Mouse (Mus musculus): ENCODE results near the gene Rhov.

Gene Rhov

GRCm38 (mm10) chr2:119292281-119292680, 21.2 kb upstream of the Rhov start:
- DNase-seq (ENCODE audit: extremely low spot score, low spot score): no peak

- DNase-seq (ENCODE audit: extremely low spot score, low spot score): no peak
Measured at GRCm38 (mm10) chr2:119289014-119289416, 17.9 kb upstream of the Rhov start.

DNA sequence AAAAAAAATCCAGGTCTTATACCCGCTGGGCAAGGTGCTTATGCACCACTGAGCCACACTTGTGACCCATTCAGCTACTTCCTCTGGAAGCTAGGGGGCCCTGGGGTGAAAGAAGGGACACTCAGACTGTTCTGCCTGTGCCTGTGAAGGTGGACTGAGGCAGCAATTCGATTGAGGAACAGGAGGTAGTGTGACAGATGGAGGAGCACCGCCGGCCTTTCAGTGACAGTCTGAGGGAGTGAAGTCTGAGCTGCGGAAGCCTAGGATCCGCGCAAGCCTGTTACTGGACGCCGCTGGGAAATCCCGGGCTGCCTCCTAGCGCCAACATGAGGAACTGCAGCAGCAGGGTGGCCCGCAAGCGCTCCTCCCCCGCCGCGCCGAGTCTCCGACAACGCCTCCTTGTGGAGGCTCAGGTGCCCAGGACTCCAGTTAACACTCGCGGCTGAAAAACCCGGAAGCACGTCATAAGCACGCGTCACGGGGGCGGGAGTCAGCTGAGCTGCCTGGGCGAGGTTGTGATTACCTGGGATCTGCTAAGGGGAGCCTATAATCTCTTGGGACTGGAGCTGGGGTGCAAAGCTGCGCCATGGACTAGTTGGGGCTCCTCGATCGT, 17.3 kb upstream of the Rhov start, which contains the start of gene Vps18:
Gene Vps18, plus strand, starts transcription at position 471 of the 613 bp plus-strand sequence.
- peak; percentile 99 for DNase-seq (ENCODE audit: extremely low spot score, low spot score)

DNA sequence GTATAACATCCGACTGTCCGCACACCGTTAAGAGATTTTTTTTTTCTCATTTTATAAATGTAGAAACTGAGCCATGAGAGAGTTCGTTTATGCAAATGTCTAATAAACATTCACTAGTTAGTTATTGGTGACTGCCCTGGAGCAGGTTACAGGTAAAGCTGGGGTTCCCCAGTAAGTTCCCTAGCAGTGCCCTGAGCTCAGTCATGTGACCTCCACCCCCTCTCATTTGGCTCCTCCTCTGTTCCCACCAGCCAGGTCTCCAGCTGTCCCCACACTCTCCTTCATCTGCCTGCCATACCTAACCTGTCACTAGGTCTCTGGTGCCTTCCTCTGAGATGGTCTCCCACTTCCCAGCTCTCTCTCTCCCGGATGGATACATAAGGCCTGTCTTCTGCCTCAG, 16.3 kb upstream of the Rhov start:
- DNase-seq (ENCODE audit: extremely low spot score, low spot score): no peak

DNA sequence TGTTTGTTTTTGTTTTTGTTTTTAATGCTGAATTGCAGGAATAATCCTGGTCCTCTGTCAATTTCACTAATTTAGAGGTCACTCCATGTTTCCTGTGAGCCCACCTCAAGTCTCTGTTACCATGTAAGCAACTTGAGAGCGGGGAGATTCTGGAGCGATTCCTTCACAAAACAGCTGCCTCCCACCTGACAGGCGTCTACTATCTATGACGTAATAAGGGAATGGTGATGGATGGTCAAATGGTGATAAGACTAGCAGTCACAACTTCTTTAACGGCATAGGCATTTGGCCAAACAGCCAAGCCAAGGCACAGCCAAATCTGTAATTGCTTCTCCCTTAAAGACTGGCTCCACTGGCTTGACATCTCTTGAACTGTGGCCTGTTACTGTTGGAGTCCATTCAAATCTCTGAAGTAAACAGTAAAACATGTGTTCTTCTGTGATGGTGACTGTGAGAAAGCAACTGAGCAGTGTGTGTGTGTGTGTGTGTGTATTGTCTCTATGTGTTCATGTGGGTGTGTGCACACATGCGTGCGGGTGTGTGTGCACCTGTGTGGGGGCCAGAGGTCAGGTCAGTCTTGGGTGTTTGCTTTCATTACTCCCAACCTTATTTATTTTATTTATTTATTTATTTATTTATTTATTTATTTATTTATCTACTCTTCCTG, 11.0 kb upstream of the Rhov start:
- no peak for DNase-seq (ENCODE audit: extremely low spot score, low spot score)

GRCm38 (mm10) chr2:119277810-119278209, 6.7 kb upstream of the Rhov start:
- no peak for DNase-seq (ENCODE audit: extremely low spot score, low spot score)

DNA sequence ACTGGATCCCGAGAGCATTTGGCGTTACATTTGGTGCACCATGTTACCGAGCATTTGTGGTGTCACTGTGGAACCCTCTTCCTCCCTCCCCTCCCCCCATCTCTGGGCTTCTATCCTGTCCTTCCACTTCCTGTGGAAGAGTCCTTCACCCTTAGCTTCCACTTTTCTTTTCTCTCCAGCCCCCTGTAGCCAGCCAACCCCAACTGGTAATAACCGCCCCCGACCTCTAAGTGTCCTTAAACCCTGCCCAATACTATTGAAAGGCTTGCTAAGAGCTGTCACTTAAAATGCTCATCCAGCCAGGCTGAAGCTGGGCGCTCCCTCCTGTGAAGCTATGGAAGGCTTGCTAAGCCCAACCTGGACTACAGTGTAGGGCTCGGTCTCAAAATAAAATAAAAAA, 5.9 kb upstream of the Rhov start:
- no peak for DNase-seq (ENCODE audit: extremely low spot score, low spot score)

GRCm38 (mm10) chr2:119274126-119274525, 3.1 kb upstream of the Rhov start:
- DNase-seq (ENCODE audit: extremely low spot score, low spot score): no peak

DNA sequence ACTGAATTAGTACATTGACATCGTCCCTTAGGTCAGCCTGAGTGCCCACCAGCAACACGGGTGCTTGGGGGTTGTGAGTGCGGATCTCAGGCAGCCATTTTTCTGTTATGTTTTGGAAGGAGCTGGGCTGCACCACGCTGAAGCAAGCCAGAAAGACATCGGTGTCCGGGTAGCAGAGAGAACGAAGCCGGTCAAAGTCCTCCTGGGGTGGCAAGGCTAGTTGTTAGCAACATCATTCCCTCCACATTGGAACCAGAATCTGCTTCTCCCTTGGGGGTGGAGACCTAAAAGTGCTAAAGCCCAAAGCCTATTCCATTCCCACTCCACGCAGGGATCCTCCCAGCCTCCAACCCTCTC, 808 bp downstream of the Rhov start:
- DNase-seq (ENCODE audit: extremely low spot score, low spot score): no peak

DNA sequence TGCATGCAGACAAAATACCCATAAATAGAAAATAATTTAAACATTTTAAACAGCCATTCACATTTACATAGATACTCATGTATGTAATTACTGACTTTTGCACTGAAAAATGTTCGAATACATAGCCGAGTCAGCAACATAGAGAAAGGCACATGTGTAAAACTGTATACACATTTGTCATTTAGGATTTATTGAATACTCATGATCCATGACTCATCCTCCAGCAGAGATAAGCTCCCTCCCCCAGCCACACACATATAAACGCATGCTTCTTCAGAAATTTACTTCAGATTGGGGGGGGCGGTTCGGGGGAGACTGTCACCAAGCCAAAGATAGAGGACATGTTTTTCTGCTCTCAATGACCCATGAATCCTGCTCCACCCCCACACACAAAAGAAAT, 7.3 kb downstream of the Rhov start:
- DNase-seq (ENCODE audit: extremely low spot score, low spot score): no peak

DNA sequence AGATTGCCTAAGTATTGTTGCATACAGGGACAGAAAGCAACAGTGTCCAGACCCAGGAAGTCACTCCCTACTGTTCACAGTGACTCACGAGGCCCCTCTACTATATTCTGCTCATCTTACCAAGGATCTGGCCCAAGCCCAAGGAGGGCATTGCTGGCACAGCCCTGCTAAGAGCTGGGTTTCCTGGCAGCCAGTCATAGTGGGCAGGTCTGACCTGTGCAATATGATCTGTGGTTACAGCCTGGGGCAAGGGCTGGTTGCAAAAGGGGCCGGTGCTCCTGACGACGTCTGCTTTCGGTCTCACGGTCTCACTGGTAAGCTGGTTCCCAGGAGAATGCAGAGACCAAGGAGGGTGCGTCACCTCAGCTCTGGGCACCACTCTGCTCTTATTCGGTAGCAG, 8.1 kb downstream of the Rhov start:
- DNase-seq (ENCODE audit: extremely low spot score, low spot score): no peak

GRCm38 (mm10) chr2:119261326-119261725, 9.7 kb downstream of the Rhov start:
- DNase-seq (ENCODE audit: extremely low spot score, low spot score): no peak

DNA sequence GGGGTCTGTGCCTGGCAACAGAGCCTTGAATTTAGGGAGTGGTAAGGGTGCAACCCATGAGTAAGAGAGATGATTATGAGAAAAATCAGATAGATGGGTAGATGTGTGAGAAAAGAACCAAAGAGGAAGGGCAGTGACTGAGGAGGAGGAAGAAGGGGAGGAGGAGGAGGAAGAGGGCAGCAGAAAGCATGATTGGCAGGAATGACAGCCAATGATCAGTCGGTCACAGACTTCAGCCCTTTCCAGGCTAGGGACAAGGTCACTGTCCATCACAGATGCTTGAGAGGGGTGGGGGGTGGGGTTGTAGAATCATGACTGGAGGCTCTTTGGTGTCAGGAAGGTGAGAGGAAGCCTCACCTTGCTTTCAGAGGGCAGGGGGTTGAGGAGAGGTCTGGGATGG, 10.6 kb downstream of the Rhov start:
- DNase-seq (ENCODE audit: extremely low spot score, low spot score): no peak

GRCm38 (mm10) chr2:119254976-119255375, 16.1 kb downstream of the Rhov start:
- DNase-seq (ENCODE audit: extremely low spot score, low spot score): no peak

DNA sequence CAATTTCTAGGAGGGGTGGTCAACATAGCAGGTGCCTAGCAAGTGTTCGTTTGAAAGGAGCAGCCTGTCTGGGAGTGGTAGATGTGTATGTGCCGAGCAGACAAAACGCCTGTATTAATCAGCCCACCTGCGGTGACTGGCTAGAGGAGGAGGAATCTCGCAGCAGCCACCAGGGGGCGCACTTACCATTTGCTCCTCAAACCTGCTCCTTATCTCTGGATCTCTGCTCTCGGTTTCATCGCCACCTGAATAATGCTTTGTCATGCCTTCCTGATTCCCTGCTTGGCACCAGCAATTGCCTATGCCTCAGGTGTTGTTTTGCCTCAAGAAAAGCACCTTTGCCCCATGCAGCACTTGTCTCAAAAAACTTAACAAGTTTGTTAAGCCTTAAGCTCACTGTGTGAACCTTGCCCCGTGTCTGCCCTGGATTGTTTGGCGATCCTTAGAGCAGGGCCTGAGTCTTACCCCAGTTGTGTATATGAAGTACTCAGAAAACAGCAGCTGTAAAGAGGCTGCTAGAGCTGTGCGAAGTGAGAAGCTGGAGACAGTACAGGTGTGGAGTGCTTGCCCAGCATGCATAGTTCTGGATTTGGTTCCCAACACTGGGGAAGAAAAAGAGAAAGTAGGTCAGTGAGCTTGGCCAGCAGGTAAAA, 20.1 kb downstream of the Rhov start:
- peak; percentile 86 for DNase-seq (ENCODE audit: extremely low spot score, low spot score)

- no peak for DNase-seq (ENCODE audit: extremely low spot score, low spot score)
Measured at GRCm38 (mm10) chr2:119250377-119250776, 20.7 kb downstream of the Rhov start.

GRCm38 (mm10) chr2:119249592-119250061, 21.4 kb downstream of the Rhov start:
- no peak for DNase-seq (ENCODE audit: extremely low spot score, low spot score)

- no peak for DNase-seq (ENCODE audit: extremely low spot score, low spot score)
Measured at GRCm38 (mm10) chr2:119247904-119248303, 23.2 kb downstream of the Rhov start.

- no peak for DNase-seq (ENCODE audit: extremely low spot score, low spot score)
Measured at GRCm38 (mm10) chr2:119245246-119245645, 25.8 kb downstream of the Rhov start.

DNA sequence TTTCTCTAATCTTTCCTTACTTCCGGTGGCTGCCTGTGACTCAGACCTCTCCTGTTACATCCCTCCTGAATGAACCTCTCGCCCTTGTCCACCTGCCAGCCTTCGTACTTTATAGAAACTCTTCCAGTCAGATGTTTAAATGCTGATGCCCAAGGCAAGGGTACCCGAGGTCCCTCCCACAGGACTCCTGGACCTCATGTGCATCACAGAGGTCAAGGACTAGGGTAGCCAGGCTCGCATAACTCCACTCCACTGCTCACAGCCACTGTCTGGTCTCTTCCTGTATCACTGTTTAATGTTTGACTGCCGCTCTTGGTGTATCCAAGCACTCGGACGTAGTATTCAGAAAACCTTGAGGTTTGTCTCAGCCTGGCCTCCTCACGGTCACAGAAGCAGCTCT, 28.5 kb downstream of the Rhov start:
- no peak for DNase-seq (ENCODE audit: extremely low spot score, low spot score)

DNA sequence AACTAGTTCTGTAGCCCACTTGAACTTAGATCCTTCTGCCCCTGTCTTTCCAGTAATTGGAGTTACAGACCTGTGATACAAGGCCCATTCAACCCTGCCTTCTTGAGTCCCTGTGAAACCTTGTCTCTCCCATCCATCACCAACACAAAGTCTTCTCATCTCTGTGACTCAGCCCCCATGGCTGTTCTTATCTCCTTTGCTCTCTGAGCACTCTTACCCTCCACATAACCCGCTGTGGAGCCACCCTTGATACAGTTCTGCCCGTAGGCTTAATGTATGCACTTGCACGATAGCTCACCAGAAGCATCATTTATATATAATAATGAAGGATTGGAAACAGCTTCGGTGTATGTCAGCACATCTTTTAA, 30.3 kb downstream of the Rhov start:
- DNase-seq (ENCODE audit: extremely low spot score, low spot score): no peak

DNA sequence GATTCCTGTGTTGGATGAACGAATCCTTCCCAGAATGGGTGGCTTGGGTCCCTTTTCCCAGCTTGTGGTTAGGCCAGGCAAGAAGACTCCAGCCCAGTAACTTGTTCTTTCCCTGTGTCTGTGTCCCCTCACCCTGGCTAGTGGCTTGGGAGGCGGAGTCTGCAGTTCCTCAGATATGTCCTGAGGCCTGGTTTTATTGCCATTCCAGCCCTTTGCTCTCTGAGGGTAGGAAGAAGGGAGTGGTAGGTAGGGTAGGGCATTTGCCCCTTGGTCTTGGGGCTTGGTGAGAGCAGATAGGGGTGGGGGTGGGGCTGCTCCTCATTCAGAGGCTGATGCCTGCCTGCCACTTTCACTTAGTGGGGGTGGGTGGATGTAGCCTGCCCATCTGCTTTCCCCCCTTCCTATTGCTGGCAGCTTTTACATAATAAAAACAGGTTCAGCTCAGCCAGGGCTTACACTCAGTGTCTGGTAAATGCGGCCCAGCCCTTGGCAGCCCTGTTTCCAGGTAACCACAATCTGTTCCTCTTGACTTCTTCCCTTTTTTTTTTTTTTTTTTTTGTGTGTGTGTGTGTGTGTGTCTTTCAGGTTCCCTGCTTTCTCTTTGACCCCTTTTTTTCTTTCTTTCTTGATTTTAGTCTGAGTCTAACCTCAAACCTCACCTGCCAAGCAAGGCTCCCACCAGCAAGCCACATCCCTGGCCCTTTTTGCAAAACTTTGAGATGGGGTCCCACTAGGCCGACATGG, 30.8 kb downstream of the Rhov start:
- DNase-seq (ENCODE audit: extremely low spot score, low spot score): no peak
